Mouse (Mus musculus) bone marrow macrophage, adult 2 months (primary cell): Measurements from ENCODE around the gene Scamp4.

Source experiments
- CTCF ChIP-seq: IDR thresholded peaks from 2 replicates; pipeline ENCODE4 v1.5.1; 2012; ENCODE audit warnings: low read depth, mild to moderate bottlenecking, low read length, moderate library complexity
- POLR2A ChIP-seq: IDR thresholded peaks from 2 replicates; pipeline ENCODE4 v1.6.1; 2012; ENCODE audit warnings: mild to moderate bottlenecking, low read depth, low read length, borderline replicate concordance

GRCm38 (mm10) chr10:80606737-80607350 is 4.2 kb downstream of the Scamp4 start:
- TF ChIP-seq CTCF, result no peak
- no peak for TF ChIP-seq POLR2A
